Mouse (Mus musculus): ENCODE measurements at regions not wholly inside any gene's neighbourhood (a gene's known extent, or its start where the extent isn't known, plus 50 kb on each side); places are given as distances from the start of the nearest gene placed in this dataset.
A peak's percentile ranks its signal among the peaks of the same experiment; 100 is the strongest.

GRCm38 (mm10) chr1:186501726-186502125 is 204.1 kb downstream of the Tgfb2 start:
- DNase-seq: no peak

DNA sequence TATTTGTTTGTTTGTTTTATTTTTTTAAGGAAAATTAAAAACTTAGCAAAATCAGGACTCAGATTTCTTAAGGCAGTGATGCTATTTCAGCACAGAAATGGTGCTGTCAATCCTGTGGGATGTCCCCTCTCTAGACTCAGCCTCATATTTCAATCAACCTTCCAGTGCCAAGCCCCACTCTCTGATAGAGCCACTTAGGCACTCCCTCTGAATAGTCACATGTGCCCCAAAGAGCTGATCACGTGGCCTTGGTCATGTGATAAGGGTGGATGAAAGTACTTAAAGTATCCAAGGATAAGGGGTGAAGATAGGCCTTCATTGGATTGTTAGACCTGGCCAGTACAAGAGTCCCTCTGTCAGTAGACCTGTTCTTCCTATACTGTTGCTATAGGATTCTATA is 207.9 kb downstream of the Tgfb2 start:
- DNase-seq: no peak

DNA sequence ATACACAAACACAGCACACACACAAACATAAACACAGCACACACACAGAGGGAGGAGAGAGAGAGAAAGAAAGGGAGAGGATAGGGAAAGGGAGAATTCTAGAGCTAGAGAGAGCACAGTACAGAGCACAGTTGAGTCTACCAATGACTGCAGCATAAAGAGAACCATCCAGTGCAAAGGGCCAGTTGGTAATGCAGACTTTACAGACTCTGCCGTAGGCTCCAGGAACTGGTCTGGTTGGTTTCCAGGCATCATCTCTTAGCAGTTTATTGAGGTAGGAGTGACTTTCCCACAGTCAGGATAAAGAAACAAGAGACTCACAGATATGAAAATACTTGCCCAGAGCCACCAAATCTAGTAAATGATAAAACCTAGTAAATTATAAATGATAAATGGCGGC is 208.5 kb downstream of the Tgfb2 start:
- DNase-seq: no peak

GRCm38 (mm10) chr1:186494411-186494783 is 211.4 kb downstream of the Tgfb2 start:
- no peak for DNase-seq

- no peak for DNase-seq
Observed at GRCm38 (mm10) chr1:186493664-186494410, 212.0 kb downstream of the Tgfb2 start.

- DNase-seq: no peak
Observed at GRCm38 (mm10) chr1:186482177-186482576, 223.6 kb downstream of the Tgfb2 start.

GRCm38 (mm10) chr1:186480019-186480418 is 225.8 kb downstream of the Tgfb2 start:
- no peak for DNase-seq

DNA sequence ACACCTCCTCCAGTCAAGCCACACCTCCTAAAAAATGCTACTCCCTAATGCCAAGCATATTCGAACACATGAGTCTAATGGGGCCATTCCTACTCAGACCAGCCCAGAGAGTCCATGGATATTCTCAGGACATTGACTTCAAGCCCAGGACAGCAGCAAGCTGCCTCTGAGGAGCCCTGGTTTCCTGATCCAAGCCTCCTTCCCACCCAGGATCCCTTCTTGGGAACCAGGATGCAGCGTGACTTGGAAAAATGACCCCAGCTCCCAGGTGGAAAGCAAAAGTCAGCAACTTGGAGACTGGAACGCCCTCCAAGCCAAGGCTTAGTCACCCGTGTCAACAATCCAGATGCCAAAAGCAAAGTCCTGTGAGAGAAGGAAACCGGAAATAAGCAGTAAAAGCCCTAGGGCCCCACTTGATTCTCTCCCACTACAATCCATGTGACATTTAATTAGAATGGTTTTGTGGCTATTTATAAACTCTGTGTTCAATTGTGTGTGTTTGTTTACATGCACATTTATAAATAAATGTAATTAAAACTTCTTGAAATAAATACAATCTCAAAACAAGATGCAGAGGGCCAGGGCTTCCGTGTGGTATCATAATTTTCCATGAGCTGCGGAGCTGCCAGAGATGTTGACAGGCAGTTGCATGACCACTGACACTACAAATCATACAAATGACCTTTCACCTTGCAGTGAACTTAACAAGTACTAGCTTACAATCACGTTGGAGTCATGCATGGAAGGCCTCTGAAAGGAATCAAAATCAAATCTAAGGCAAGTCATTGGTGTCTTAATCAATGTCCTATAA is 227.2 kb downstream of the Tgfb2 start:
- no peak for DNase-seq

DNA sequence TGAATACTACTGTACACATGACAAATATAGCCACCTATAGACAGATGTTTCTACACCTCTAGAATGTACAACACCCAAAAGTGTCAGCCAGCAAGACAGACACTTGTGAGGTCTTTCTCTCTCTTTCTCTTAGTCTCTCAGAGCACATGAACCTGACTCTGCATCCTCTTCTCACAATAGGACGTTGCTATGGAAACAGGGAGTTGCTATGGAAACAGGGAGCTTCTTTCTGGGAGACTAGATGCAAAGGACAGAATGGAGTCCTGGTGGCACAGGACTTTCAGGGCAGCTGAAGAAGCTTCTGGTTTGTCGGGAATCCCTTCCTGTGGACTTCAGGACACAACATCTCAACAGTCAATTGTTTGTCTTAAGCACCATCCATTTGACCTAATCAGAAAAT is 230.9 kb downstream of the Tgfb2 start:
- DNase-seq: no peak

DNA sequence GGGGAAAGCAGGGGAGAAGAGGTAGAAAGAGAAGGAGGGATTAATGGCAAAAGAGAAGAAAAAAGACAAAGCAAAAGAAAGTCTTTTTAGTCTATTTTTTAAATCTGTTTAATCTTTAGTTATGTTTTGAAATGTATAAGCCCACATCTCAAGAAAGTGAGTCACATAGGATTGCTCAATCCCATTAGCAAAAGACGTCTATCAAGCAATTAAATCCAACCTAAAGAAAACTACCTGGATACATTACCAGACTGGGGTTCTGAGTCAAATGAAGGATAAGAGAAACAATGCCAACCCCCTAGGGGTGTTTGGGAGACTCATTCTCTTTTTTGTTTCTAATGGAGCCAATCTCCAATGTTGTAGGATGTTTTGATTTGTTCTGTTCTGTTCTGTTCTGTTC is 231.4 kb downstream of the Tgfb2 start:
- DNase-seq: no peak

GRCm38 (mm10) chr1:186472955-186473354 is 232.8 kb downstream of the Tgfb2 start:
- peak; percentile 20 for DNase-seq

DNA sequence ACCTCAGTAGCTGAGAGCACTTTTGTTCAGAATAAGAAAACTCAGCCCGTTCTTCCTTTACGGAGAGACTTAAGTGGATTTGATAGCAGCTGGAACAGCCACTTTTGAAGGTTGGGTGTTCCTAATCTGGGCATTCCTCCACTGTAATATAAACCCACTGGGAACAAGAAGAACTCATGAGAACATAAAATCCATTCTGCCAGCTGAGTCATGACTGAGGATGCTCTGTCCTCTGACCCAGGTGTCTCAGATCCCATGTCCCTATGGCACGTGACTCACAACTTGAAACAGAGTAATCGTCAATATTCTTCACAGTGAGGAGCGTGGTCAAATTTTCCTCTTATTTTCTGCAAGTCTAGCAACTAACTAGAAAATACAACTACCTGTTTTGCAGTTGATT is 240.3 kb downstream of the Tgfb2 start:
- DNase-seq: no peak

GRCm38 (mm10) chr1:186460742-186461141 is 245.0 kb downstream of the Tgfb2 start:
- DNase-seq: no peak

GRCm38 (mm10) chr1:186458099-186458637 is 247.6 kb downstream of the Tgfb2 start:
- no peak for DNase-seq

GRCm38 (mm10) chr1:186457098-186457497 is 248.7 kb downstream of the Tgfb2 start:
- no peak for DNase-seq

- no peak for DNase-seq
Observed at GRCm38 (mm10) chr1:186456131-186456530, 249.7 kb downstream of the Tgfb2 start.

- no peak for DNase-seq
Observed at GRCm38 (mm10) chr1:186455177-186455660, 250.6 kb downstream of the Tgfb2 start.

DNA sequence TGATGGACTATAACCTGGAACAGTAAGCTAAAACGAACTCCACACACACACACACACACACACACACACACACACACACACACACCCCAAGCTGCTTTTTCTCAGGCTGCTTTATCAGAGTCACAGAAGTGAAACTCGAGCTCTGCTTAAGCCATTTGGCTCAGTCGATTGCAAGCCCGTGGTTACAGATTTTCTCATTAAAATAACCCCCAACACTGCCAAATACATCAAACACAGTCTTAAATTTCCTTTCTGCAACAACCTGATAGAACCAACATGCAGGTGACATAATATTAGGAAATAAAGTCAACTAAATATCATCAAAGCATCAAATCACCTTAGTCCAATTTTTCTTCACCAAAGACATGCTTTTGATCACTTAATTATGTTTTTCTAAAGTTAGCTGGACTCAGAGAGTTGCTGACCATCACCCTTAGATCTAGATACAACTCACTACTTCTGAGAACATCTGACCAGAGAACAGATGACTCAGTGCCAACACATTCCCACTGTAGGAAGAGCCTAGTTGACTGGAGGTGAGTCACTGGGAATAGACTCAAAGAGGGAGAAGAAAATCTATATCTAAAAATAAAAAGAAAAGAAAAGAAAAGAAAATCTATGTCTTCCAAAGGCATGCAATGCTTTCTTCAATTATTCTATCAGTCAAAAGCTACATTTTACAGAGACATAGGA is 251.2 kb downstream of the Tgfb2 start:
- DNase-seq: no peak

DNA sequence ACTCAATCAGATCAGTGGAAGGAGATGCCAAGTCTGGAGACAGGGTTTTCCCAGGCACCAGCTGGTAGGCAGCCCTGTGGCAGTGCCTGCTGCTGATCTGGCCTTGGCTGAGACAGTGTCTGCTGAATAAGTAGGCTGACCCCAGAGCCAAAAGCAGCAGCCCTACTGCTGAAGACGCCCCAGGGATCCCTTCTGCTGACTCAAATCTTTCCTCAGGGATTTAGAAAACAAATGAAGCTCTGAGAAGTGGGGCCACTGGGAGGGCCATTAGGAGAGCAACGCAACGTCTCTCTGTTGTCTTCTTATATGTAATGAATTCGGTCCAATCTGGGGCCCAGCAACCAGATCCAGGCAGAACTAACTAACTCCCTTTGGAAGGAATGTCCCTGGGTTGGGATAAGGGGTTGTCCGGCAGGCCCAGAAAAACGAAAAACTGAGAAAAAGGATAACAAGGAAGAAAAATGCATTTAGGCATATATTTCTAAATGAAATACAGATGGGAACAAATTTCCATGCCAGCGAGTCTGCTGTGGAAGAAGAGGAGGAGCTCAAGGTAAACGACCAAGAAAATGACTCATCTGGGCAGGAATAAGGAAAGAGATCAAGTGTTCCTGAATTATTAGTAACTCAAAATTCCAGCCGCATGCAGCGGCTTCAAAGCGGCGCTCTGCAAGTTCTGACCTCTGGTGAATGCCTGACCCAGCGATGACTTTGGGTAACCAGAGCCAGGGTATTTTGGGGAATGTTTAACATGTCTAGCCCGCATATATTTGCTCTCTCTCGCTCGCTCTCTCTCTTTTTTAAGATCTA is 256.7 kb downstream of the Tgfb2 start:
- DNase-seq: no peak

DNA sequence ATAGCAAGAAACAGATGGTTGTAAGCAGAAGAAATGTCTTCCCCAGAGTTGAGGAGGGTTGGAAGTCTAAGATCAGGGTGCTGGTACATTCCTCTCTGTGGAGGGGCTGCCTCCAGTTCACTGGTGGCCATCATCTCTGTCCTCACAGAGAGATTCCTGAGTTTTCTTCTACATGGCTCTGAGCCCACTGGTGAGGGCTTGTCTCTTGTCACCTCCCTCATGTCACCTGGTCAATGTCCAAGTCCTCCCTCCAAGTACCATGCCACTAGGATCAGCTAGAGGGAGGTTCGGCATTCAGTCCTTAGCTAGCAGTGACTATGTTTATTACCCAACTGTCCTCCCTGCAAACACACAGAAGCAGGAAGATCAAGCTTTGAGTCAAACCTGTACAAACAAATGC is 258.3 kb downstream of the Tgfb2 start:
- DNase-seq: no peak

GRCm38 (mm10) chr1:186444701-186445131 is 261.1 kb downstream of the Tgfb2 start:
- DNase-seq: no peak

GRCm38 (mm10) chr1:186442160-186442559 is 263.6 kb downstream of the Tgfb2 start:
- no peak for DNase-seq
